Mouse (Mus musculus) myocyte (in vitro differentiated cells): ENCODE data around the gene Gria3.

Experiments
- E2F4 ChIP-seq: IDR thresholded peaks from one replicate; pipeline ENCODE4 v1.6.1; 2011; ENCODE audit warnings: mild to moderate bottlenecking, control low read depth, moderate library complexity; ENCODE audit not compliant: insufficient read depth
- POLR2A ChIP-seq: IDR thresholded peaks from one replicate; pipeline ENCODE4 v1.6.1; 2011; ENCODE audit warnings: low read depth, mild to moderate bottlenecking, control low read depth, moderate library complexity; ENCODE audit not compliant: insufficient read length
- POLR2AphosphoS2 ChIP-seq: IDR thresholded peaks from one replicate; pipeline ENCODE4 v1.6.1; 2011; ENCODE audit warnings: low read depth, control low read depth; ENCODE audit not compliant: insufficient read length

GRCm38 (mm10) chrX:41618396-41618795 lies 217.7 kb downstream of the Gria3 start:
- TF ChIP-seq POLR2A = no peak
- no peak for TF ChIP-seq E2F4
- TF ChIP-seq POLR2AphosphoS2 = no peak
